Mouse (Mus musculus): ENCODE data around the gene Olfr952. TPM values are rescaled to one million over a fixed set of nuclear protein-coding genes. Genes with fewer than 3 reads are reported as not detected.

The Olfr952 gene
- not detected for polyA plus RNA-seq (2021)

GRCm38 (mm10) chr9:39427048-39427447 lies at the start of gene Olfr952:
TSS of gene Olfr952 (minus strand) at chr9:39427148.
- ATAC-seq: no peak
- no peak for TF ChIP-seq CTCF (IDR thresholded peaks at IDR 0.05)
- in situ Hi-C loops (cut with MboI; ENCODE audit: low pct_unique_long_range_greater_than_20kb): no loop called here
- CTCF ChIA-PET: no interaction called here
- POLR2A ChIA-PET: no interaction called here
- DNase-seq (ENCODE audit: low read depth, low spot score): no peak
- no peaks in the 10 kb centered on the region for H3K27me3 ChIP-seq

GRCm38 (mm10) chr9:39471844-39472243 lies 44.9 kb upstream of the Olfr952 start, which contains the start of gene Olfr955:
TSS of gene Olfr955 (minus strand) at chr9:39471944.
- no peak for TF ChIP-seq CTCF (IDR thresholded peaks at IDR 0.05)
- DNase-seq (ENCODE audit: low read depth, low spot score) (no peak), ATAC-seq (no peak)
- no peaks in the 10 kb centered on the region for H3K27me3 ChIP-seq
- ChIA-PET CTCF (no interaction called here), POLR2A (no interaction called here)
- in situ Hi-C loops (cut with MboI; ENCODE audit: low pct_unique_long_range_greater_than_20kb): no loop called here

GRCm38 (mm10) chr9:39456401-39456800 lies 29.5 kb upstream of the Olfr952 start, which contains the start of gene Olfr954:
TSS of gene Olfr954 (plus strand) at chr9:39456701.
- POLR2A ChIA-PET: no interaction called here
- in situ Hi-C loops (cut with MboI; ENCODE audit: low pct_unique_long_range_greater_than_20kb): no loop called here

GRCm38 (mm10) chr9:39387110-39387509 lies 39.8 kb downstream of the Olfr952 start, which contains the start of gene Olfr951:
TSS of gene Olfr951 (plus strand) at chr9:39387410.
- TF ChIP-seq CTCF (IDR thresholded peaks at IDR 0.05): no peak
- ATAC-seq: no peak
- no peaks in the 10 kb centered on the region for H3K27me3 ChIP-seq
- in situ Hi-C loops (cut with MboI; ENCODE audit: low pct_unique_long_range_greater_than_20kb): no loop called here
- no peak for DNase-seq (ENCODE audit: low read depth, low spot score)
- ChIA-PET POLR2A (no interaction called here), CTCF (no interaction called here)

More at GRCm38 (mm10) chr9:39456401-39456800, 29.5 kb upstream of the Olfr952 start, which contains the start of gene Olfr954:
- no peak for TF ChIP-seq CTCF (IDR thresholded peaks at IDR 0.05)
- no peaks in the 10 kb centered on the region for H3K27me3 ChIP-seq
- DNase-seq (ENCODE audit: low read depth, low spot score): no peak
- CTCF ChIA-PET: no interaction called here
- ATAC-seq: no peak

Other genes starting within 250 kb of the Olfr952 start
- gene Olfr944, start 225.2 kb downstream of the Olfr952 start, polyA plus RNA-seq (2021): not detected
- not detected for gene Olfr1537, start 177.2 kb downstream of the Olfr952 start, polyA plus RNA-seq (2021)
- not detected for gene Olfr945, start 150.3 kb downstream of the Olfr952 start, polyA plus RNA-seq (2021)
- gene Olfr948, start 101.1 kb downstream of the Olfr952 start, polyA plus RNA-seq (2021): not detected
- gene Olfr951, start 39.7 kb downstream of the Olfr952 start, polyA plus RNA-seq (2021): not detected
- gene Olfr954, start 29.6 kb upstream of the Olfr952 start, polyA plus RNA-seq (2021): not detected
- gene Olfr955, start 44.8 kb upstream of the Olfr952 start, polyA plus RNA-seq (2021): not detected
- not detected for gene Olfr44, start 66.8 kb upstream of the Olfr952 start, polyA plus RNA-seq (2021)
- gene Olfr957, start 88.7 kb upstream of the Olfr952 start, polyA plus RNA-seq (2021): not detected
- not detected for gene Olfr958, start 126.9 kb upstream of the Olfr952 start, polyA plus RNA-seq (2021)
- gene Olfr959, start 148.4 kb upstream of the Olfr952 start, polyA plus RNA-seq (2021): not detected
- gene AW551984, start 177.3 kb upstream of the Olfr952 start, polyA plus RNA-seq (2021): not detected
- gene Olfr148, start 183.5 kb upstream of the Olfr952 start, polyA plus RNA-seq (2021): not detected
- gene Olfr960, start 194.2 kb upstream of the Olfr952 start, polyA plus RNA-seq (2021): not detected
- not detected for gene Olfr961, start 217.9 kb upstream of the Olfr952 start, polyA plus RNA-seq (2021)
- gene Olfr963, start 240.1 kb upstream of the Olfr952 start, polyA plus RNA-seq (2021): not detected